Mouse (Mus musculus): ENCODE results near the gene Sytl3. TPM values are rescaled to one million over a fixed set of nuclear protein-coding genes. Genes with fewer than 3 reads are reported as not detected.

Sytl3 gene
- polyA plus RNA-seq, 1 experiment, result 0.14 TPM

DNA sequence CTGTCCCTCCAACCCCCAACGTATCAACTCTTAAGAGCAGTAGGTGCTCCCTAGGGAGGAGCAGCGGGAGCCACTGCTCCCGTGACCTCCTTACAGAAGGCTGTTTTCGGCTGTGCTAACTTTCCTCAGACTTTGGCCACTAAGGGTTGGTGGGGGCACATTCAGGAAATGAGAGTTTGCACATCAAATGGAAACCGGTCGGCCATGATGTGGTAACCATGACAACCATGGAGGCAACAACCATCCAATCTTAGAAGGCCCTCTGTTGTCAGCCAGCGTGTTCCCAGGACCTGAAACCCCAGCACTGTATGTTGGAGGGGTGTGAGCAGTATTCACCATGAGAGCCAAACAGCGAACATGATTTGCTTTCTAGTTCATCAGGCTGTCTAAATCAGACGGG is 116.3 kb downstream of the Sytl3 start:
- Histone ChIP-seq H3K4me3 (ENCODE audit: insufficient read depth, poor library complexity, severe bottlenecking) (no peak overlapping the region), H3K36me3 (ENCODE audit: control insufficient read depth, insufficient read depth) (peaks cover 21% of the 10 kb centered on the region), H3ac (ENCODE audit: control insufficient read depth, insufficient read length, low read depth) (no peak overlapping the region), H3K27me3 (ENCODE audit: control insufficient read depth, insufficient read depth, insufficient read length) (no peaks in the 10 kb centered on the region), H3K79me2 (ENCODE audit: control insufficient read depth, insufficient read depth) (peaks cover 100% of the 10 kb centered on the region), H3K79me3 (ENCODE audit: low read depth) (peaks cover 89% of the 10 kb centered on the region)
- no peak for TF ChIP-seq CEBPB (IDR thresholded peaks at IDR 0.05; ENCODE audit: low read depth)
- no peak for TF ChIP-seq MAX (IDR thresholded peaks at IDR 0.05)
- TF ChIP-seq FOSL1 (IDR thresholded peaks at IDR 0.05; ENCODE audit: insufficient read depth, low read length, poor library complexity, severe bottlenecking), result no peak
- no peak for TF ChIP-seq CTCF (IDR thresholded peaks at IDR 0.05; ENCODE audit: control insufficient read depth, insufficient read depth, insufficient read length)

DNA sequence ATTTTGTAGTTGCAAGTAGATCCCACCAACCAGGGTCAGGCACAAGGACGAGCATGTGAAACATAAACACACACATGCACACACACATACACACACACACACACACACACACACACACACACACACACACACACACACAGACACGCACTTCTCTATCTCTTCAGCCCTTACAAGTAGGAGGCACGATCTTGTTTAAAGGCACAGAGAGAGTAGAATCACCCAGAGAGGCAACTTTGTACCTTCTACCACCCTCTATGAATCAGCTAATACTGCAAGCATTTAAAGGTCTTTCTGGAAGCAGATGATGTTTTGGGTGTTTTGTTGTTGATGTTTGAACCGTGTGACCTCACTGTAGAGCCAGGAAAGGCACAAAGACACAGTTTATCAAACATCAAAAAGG is 116.8 kb downstream of the Sytl3 start:
- Histone ChIP-seq H3K36me3 (ENCODE audit: control insufficient read depth, insufficient read depth) (peaks cover 22% of the 10 kb centered on the region), H3K4me3 (ENCODE audit: insufficient read depth, poor library complexity, severe bottlenecking) (no peak overlapping the region), H3K27me3 (ENCODE audit: control insufficient read depth, insufficient read depth, insufficient read length) (no peaks in the 10 kb centered on the region), H3K79me2 (ENCODE audit: control insufficient read depth, insufficient read depth) (peaks cover 100% of the 10 kb centered on the region), H3K79me3 (ENCODE audit: low read depth) (peaks cover 90% of the 10 kb centered on the region), H3ac (ENCODE audit: control insufficient read depth, insufficient read length, low read depth) (no peak overlapping the region)
- TF ChIP-seq MAX (IDR thresholded peaks at IDR 0.05) (no peak), MYOD1 (IDR thresholded peaks at IDR 0.05; ENCODE audit: control insufficient read depth, insufficient read length, low read depth) (no peak), CTCF (IDR thresholded peaks at IDR 0.05; ENCODE audit: control insufficient read depth, insufficient read depth, insufficient read length) (no peak), FOSL1 (IDR thresholded peaks at IDR 0.05; ENCODE audit: insufficient read depth, low read length, poor library complexity, severe bottlenecking) (no peak), MYOG (IDR thresholded peaks at IDR 0.05; ENCODE audit: control insufficient read depth, extremely low read depth, insufficient read length) (no peak), CEBPB (IDR thresholded peaks at IDR 0.05; ENCODE audit: low read depth) (no peak), USF1 (IDR thresholded peaks at IDR 0.05; ENCODE audit: low read depth) (no peak)

DNA sequence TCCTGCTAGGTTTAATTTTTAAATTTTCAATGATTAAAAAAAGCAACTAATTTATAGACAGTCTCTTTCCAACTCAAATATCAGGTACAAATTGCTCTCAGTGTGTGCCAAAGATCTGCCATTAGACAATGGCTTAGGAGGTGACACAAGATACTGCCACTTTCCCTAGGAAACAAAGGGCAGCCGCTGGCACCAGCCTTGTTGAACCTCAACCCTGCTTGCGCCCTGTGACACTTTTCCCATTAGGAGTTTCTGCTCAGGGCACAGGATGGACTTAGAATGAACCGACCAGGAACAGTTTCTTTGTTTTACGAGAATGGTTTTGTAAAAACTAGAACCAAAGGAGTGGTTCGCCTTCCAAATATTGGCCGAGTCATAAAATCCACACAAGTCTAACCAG is 117.2 kb downstream of the Sytl3 start:
- peaks cover 22% of the 10 kb centered on the region for H3K36me3 ChIP-seq (ENCODE audit: control insufficient read depth, insufficient read depth)
- H3K4me3 ChIP-seq (ENCODE audit: insufficient read depth, poor library complexity, severe bottlenecking), result no peak overlapping the region
- H3K79me3 ChIP-seq (ENCODE audit: low read depth), result peaks cover 91% of the 10 kb centered on the region
- no peak overlapping the region for H3ac ChIP-seq (ENCODE audit: control insufficient read depth, insufficient read length, low read depth)
- peaks cover 100% of the 10 kb centered on the region for H3K79me2 ChIP-seq (ENCODE audit: control insufficient read depth, insufficient read depth)
- H3K27me3 ChIP-seq (ENCODE audit: control insufficient read depth, insufficient read depth, insufficient read length), result no peaks in the 10 kb centered on the region
- TF ChIP-seq CTCF (IDR thresholded peaks at IDR 0.05; ENCODE audit: control insufficient read depth, insufficient read depth, insufficient read length) (no peak), USF1 (IDR thresholded peaks at IDR 0.05; ENCODE audit: low read depth) (no peak), CEBPB (IDR thresholded peaks at IDR 0.05; ENCODE audit: low read depth) (no peak), FOSL1 (IDR thresholded peaks at IDR 0.05; ENCODE audit: insufficient read depth, low read length, poor library complexity, severe bottlenecking) (no peak), MYOD1 (IDR thresholded peaks at IDR 0.05; ENCODE audit: control insufficient read depth, insufficient read length, low read depth) (no peak), MYOG (IDR thresholded peaks at IDR 0.05; ENCODE audit: control insufficient read depth, extremely low read depth, insufficient read length) (no peak), MAX (IDR thresholded peaks at IDR 0.05) (no peak)

- Histone ChIP-seq H3K4me3 (ENCODE audit: insufficient read depth, poor library complexity, severe bottlenecking) (no peak overlapping the region), H3ac (ENCODE audit: control insufficient read depth, insufficient read length, low read depth) (no peak overlapping the region), H3K27me3 (ENCODE audit: control insufficient read depth, insufficient read depth, insufficient read length) (no peaks in the 10 kb centered on the region), H3K79me3 (ENCODE audit: low read depth) (peaks cover 91% of the 10 kb centered on the region), H3K36me3 (ENCODE audit: control insufficient read depth, insufficient read depth) (peaks cover 18% of the 10 kb centered on the region), H3K79me2 (ENCODE audit: control insufficient read depth, insufficient read depth) (peaks cover 100% of the 10 kb centered on the region)
- TF ChIP-seq USF1 (IDR thresholded peaks at IDR 0.05; ENCODE audit: low read depth) (no peak), CEBPB (IDR thresholded peaks at IDR 0.05; ENCODE audit: low read depth) (no peak), FOSL1 (IDR thresholded peaks at IDR 0.05; ENCODE audit: insufficient read depth, low read length, poor library complexity, severe bottlenecking) (no peak), MYOG (IDR thresholded peaks at IDR 0.05; ENCODE audit: control insufficient read depth, extremely low read depth, insufficient read length) (no peak), MAX (IDR thresholded peaks at IDR 0.05) (no peak), MYOD1 (IDR thresholded peaks at IDR 0.05; ENCODE audit: control insufficient read depth, insufficient read length, low read depth) (no peak), CTCF (IDR thresholded peaks at IDR 0.05; ENCODE audit: control insufficient read depth, insufficient read depth, insufficient read length) (no peak)
Observed at GRCm38 (mm10) chr17:6776576-6776975, 117.7 kb downstream of the Sytl3 start.

GRCm38 (mm10) chr17:6777061-6777460 is 118.2 kb downstream of the Sytl3 start:
- TF ChIP-seq CEBPB (IDR thresholded peaks at IDR 0.05; ENCODE audit: low read depth) (no peak), USF1 (IDR thresholded peaks at IDR 0.05; ENCODE audit: low read depth) (no peak), CTCF (IDR thresholded peaks at IDR 0.05; ENCODE audit: control insufficient read depth, insufficient read depth, insufficient read length) (no peak), MYOD1 (IDR thresholded peaks at IDR 0.05; ENCODE audit: control insufficient read depth, insufficient read length, low read depth) (no peak), FOSL1 (IDR thresholded peaks at IDR 0.05; ENCODE audit: insufficient read depth, low read length, poor library complexity, severe bottlenecking) (no peak), MAX (IDR thresholded peaks at IDR 0.05) (no peak), MYOG (IDR thresholded peaks at IDR 0.05; ENCODE audit: control insufficient read depth, extremely low read depth, insufficient read length) (no peak)
- Histone ChIP-seq H3K79me2 (ENCODE audit: control insufficient read depth, insufficient read depth) (peaks cover 100% of the 10 kb centered on the region), H3K27me3 (ENCODE audit: control insufficient read depth, insufficient read depth, insufficient read length) (no peaks in the 10 kb centered on the region), H3K79me3 (ENCODE audit: low read depth) (peaks cover 91% of the 10 kb centered on the region), H3ac (ENCODE audit: control insufficient read depth, insufficient read length, low read depth) (no peak overlapping the region), H3K36me3 (ENCODE audit: control insufficient read depth, insufficient read depth) (peaks cover 17% of the 10 kb centered on the region), H3K4me3 (ENCODE audit: insufficient read depth, poor library complexity, severe bottlenecking) (no peak overlapping the region)
